Mouse (Mus musculus): Measurements from ENCODE around the gene Slc13a2. TPM values are rescaled to one million over a fixed set of nuclear protein-coding genes. Genes with fewer than 3 reads are reported as not detected.

Slc13a2 gene
- polyA plus RNA-seq, 1 experiment from 2014 or later: 31.4 TPM

- Histone ChIP-seq H3K4me1 (replicated peaks; ENCODE audit: control insufficient read depth, insufficient read depth, low read length) (peaks cover 5% of the 10 kb centered on the region), H3K27ac (ENCODE audit: low read depth, low read length) (no peak overlapping the region), H3K4me3 (ENCODE audit: low read depth, low read length) (no peak overlapping the region), H3K9ac (ENCODE audit: low read depth, low read length) (no peak overlapping the region), H3K27me3 (replicated peaks; ENCODE audit: control insufficient read depth, insufficient read depth, low read length) (no peaks in the 10 kb centered on the region), H3K9me3 (ENCODE audit: control insufficient read depth) (no peaks in the 10 kb centered on the region), H3K36me3 (ENCODE audit: control insufficient read depth, insufficient read depth) (no peaks in the 10 kb centered on the region), H3K4me2 (replicated peaks; ENCODE audit: low read depth) (no peak overlapping the region)
- 21% methylated on average over 22 of the region's 22 CpGs for WGBS
- TF ChIP-seq CTCF (IDR thresholded peaks at IDR 0.05; ENCODE audit: low read depth): peak; percentile 79
- ATAC-seq: peak; percentile 48
Measured at GRCm38 (mm10) chr11:78358330-78359007, 63.5 kb downstream of the Slc13a2 start.

GRCm38 (mm10) chr11:78355471-78356238 lies 66.4 kb downstream of the Slc13a2 start:
- no peak overlapping the region for H3K27ac ChIP-seq (ENCODE audit: low read depth, low read length)
- ATAC-seq: no peak

GRCm38 (mm10) chr11:78354905-78355304 lies 67.1 kb downstream of the Slc13a2 start:
- no peaks in the 10 kb centered on the region for H3K4me1 ChIP-seq (replicated peaks; ENCODE audit: control insufficient read depth, insufficient read depth, low read length)
- no peak overlapping the region for H3K4me3 ChIP-seq (ENCODE audit: low read depth, low read length)
- TF ChIP-seq CTCF (IDR thresholded peaks at IDR 0.05; ENCODE audit: low read depth): no peak
- no peaks in the 10 kb centered on the region for H3K36me3 ChIP-seq (ENCODE audit: control insufficient read depth, insufficient read depth)
- WGBS: 82% methylated on average over 6 of the region's 6 CpGs
- H3K27me3 ChIP-seq (replicated peaks; ENCODE audit: control insufficient read depth, insufficient read depth, low read length): no peaks in the 10 kb centered on the region
- no peaks in the 10 kb centered on the region for H3K9me3 ChIP-seq (ENCODE audit: control insufficient read depth)
- no peak for ATAC-seq
- H3K27ac ChIP-seq (ENCODE audit: low read depth, low read length): no peak overlapping the region
- no peak overlapping the region for H3K4me2 ChIP-seq (replicated peaks; ENCODE audit: low read depth)
- no peak overlapping the region for H3K9ac ChIP-seq (ENCODE audit: low read depth, low read length)

More at GRCm38 (mm10) chr11:78355471-78356238, 66.4 kb downstream of the Slc13a2 start:
- no peaks in the 10 kb centered on the region for H3K36me3 ChIP-seq (ENCODE audit: control insufficient read depth, insufficient read depth)
- no peaks in the 10 kb centered on the region for H3K27me3 ChIP-seq (replicated peaks; ENCODE audit: control insufficient read depth, insufficient read depth, low read length)
- no peak overlapping the region for H3K4me3 ChIP-seq (ENCODE audit: low read depth, low read length)
- 34% methylated on average over 4 of the region's 4 CpGs for WGBS
- H3K9ac ChIP-seq (ENCODE audit: low read depth, low read length): no peak overlapping the region
- no peaks in the 10 kb centered on the region for H3K4me1 ChIP-seq (replicated peaks; ENCODE audit: control insufficient read depth, insufficient read depth, low read length)
- H3K4me2 ChIP-seq (replicated peaks; ENCODE audit: low read depth): no peak overlapping the region
- TF ChIP-seq CTCF (IDR thresholded peaks at IDR 0.05; ENCODE audit: low read depth): peak; percentile 84
- no peaks in the 10 kb centered on the region for H3K9me3 ChIP-seq (ENCODE audit: control insufficient read depth)

DNA sequence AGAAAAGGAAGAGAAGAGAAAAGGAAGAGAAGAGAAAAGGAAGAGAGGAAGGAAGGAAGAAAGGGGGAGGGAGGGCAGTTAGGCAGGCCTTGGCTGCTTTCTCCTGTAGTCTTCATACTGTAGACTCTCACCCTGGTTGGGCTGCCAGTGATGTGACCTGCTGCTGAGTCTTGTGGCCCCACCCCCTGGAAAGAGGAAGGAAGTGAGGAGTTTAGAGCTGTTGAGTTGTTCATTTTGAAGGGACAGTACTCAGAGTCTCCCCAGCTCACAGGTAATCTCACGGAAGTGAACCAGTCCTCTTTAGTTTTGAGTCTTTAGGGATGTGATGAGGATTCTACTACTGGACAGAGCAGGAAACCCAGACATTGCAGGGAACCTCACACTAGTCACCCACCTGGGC lies 68.9 kb downstream of the Slc13a2 start:
- ATAC-seq: no peak
- Histone ChIP-seq H3K27ac (ENCODE audit: low read depth, low read length) (no peak overlapping the region), H3K9me3 (ENCODE audit: control insufficient read depth) (no peaks in the 10 kb centered on the region), H3K27me3 (replicated peaks; ENCODE audit: control insufficient read depth, insufficient read depth, low read length) (no peaks in the 10 kb centered on the region), H3K4me2 (replicated peaks; ENCODE audit: low read depth) (no peak overlapping the region), H3K4me3 (ENCODE audit: low read depth, low read length) (no peak overlapping the region), H3K4me1 (replicated peaks; ENCODE audit: control insufficient read depth, insufficient read depth, low read length) (no peaks in the 10 kb centered on the region), H3K9ac (ENCODE audit: low read depth, low read length) (no peak overlapping the region), H3K36me3 (ENCODE audit: control insufficient read depth, insufficient read depth) (0 out of 2 replicates have a peak, but pooled peaks cover 9% of the 10 kb centered on the region)
- TF ChIP-seq CTCF (IDR thresholded peaks at IDR 0.05; ENCODE audit: low read depth): no peak
- 87% methylated on average over 1 of the region's 1 CpGs for WGBS

DNA sequence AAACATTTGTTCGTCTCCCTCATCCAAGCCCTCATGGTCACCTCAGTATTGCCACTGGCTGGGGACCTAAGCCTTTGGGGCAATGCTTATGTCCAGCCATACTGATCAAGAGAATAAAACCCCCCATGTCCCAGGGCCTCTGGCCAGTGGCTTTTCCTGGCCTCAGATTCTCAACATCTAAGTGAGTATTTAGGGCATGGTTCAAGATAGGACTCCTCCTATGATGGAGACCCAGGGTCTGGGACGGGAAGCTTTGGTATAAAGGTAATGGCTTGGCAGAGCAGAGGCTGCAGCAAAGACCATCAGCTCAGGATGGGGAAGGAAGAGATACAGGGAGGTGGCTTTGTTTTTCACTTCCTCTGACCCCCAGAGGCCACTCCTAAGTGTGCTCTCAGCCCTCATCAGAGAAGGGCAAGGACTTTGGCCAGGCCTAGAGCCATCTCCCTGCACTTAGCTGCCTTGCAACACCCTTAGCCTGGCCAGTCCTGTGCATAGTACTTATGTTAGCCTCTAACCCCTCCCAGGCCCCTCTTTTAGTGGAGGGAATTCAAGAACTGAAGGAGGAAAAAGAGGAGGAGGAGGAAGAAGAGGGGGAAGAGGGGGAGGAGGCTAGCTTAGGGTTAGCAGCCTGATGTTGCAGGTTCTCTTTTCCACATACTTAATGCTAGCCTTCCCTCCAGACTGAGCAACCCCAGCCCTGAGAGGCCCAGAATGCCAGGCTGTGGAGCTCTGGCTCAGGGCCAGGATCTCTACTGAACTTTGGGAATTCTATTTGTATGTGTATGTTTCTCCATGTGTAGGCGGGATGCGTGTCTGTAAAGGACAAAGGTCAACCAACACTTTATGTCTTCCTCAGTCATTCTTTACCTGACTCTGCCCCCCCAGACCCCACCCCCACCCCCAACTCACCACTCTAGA lies 72.3 kb downstream of the Slc13a2 start:
- peak overlapping the region; percentile 66; the same call in 1 of the 2 replicates for H3K27ac ChIP-seq (ENCODE audit: low read depth, low read length)
- no peak for TF ChIP-seq CTCF (IDR thresholded peaks at IDR 0.05; ENCODE audit: low read depth)
- no peaks in the 10 kb centered on the region for H3K9me3 ChIP-seq (ENCODE audit: control insufficient read depth)
- H3K27me3 ChIP-seq (replicated peaks; ENCODE audit: control insufficient read depth, insufficient read depth, low read length): no peaks in the 10 kb centered on the region
- 47% methylated on average over 4 of the region's 4 CpGs for WGBS
- H3K36me3 ChIP-seq (ENCODE audit: control insufficient read depth, insufficient read depth): 0 out of 2 replicates have a peak, but pooled peaks cover 9% of the 10 kb centered on the region
- 0 out of 2 replicates have a peak, but pooled peaks cover 7% of the 10 kb centered on the region for H3K4me1 ChIP-seq (replicated peaks; ENCODE audit: control insufficient read depth, insufficient read depth, low read length)
- H3K4me3 ChIP-seq (ENCODE audit: low read depth, low read length): no peak overlapping the region
- H3K9ac ChIP-seq (ENCODE audit: low read depth, low read length): no peak overlapping the region
- peak; percentile 63 for ATAC-seq
- no peak overlapping the region for H3K4me2 ChIP-seq (replicated peaks; ENCODE audit: low read depth)

Measured in intestine, postnatal 0 days (tissue).